Mouse (Mus musculus) thymus, postnatal 25 days (tissue): Measurements from ENCODE around the gene Cnpy4.
"Not testable (repeated sequence)": the region's sequence is repeated elsewhere in the genome, so short reads cannot be mapped to it uniquely, and the experiment has no call there.

Experiments used
- DNase-seq: peaks from one replicate; pipeline ENCODE4 v3.0.0; 2022

The Cnpy4 gene

DNA sequence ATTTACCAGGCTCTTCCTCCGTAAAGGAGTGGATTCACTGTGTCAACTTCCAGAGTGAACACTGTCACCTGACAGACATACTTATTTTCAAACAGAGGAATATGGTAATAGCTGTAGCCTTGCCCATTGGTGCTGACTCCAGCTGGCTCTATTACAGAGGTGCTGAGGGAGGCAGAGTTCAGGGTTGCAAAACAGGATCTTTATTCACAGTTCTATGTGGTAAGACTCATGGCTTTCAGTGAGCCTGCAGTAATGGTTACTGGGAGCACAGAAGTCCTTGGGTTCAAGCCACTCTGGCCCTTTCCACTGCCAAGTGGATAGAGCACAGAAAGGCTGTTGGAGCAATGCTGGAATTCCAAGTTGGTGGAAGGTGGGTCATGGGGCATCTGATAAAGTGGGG, 20.0 kb downstream of the Cnpy4 start:
- DNase-seq: no peak

DNA sequence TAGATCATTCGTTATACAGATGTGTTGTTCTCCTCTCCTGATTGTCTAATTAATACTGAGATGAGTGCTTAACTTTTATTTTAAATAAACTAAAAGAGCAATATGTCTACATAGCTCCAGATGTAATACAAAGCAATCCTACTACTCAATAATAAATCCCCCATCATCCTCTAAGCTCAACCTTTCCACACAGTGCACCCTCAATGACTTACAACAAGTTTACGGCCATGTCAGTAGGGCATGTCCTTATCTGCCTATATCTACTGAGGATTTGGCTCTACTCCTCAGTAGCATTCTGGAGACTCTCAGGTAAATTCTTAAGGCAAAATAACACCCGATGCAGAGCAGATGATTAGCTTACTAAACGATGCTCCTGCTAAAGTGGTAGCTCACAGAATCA, 20.6 kb downstream of the Cnpy4 start:
- no peak for DNase-seq

DNA sequence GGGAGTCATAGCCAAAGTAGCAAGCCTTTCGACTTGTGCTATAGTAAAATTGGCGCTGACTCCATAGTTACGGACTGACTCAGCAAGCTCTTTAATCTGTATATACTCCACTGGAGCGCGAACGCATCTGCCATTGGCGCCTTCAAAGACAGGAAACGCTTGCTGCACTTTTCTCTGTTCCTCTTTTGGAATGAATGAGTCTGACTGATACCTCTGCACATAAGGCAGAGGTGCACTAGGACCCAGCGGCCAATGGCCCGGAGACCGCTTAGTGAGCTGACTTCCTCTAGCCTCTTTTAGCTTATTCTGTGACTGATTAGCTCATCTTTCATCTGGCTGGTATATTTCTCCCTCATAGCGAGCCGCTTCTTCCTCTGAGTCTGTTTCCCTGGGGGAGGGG, 29.3 kb downstream of the Cnpy4 start:
- not testable (repeated sequence) for DNase-seq

DNA sequence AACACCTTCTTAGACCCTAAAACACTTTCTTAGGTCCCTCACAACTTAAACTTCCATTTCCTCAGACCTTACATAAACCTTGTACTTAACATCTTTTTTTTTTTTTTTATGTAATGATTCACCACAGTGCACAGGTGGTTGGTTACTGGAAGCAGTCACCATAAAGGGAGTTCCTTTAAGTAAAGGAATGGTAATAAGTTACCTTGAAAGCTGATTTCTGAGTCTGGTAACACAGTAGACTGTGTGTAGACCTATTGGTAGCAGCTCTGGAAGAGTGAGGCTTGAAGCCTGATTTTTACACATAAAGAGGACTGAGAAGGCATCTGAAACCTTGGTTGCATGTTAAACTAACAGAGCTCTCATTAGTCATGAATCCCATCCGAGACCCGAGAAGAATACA, 32.6 kb downstream of the Cnpy4 start:
- DNase-seq: no peak

DNA sequence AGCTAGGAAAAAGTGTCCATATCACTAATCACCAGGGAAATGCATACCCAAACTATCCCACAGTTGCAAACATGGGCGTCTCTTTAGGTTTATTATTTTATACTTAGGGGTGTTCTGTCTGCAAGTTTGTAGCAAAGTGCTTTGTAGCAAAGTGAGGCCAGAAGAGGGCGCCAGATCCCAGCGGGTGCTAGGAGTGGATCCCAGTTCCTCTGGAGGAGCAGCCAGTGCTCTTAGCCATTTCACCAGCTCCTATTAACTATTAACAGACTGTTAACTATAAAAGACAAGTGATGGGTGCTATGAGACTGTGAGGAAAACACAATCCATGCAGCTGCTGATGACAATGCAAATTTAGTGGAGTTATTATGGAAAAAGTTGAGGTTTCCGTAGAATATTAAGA, 34.8 kb downstream of the Cnpy4 start:
- DNase-seq: peak; percentile 84

DNA sequence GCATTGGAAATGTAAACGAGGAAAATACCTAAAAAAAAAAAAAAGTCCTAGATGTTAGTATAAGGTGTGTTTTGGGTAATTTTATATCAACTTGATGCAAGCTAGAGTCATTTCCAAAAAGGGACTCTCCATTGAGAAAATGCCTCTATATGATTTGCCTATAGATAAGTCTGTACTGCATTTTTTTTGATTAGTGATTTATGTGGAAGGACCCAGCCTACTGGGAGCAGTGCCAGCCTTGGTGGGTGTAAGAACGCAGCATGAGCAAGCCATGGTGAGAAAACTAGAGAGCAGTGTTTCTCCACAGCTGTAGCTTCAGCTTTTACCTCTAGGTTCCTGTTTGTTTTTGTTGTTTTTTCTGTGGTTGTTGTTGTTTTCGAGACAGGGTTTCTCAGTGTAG, 36.0 kb downstream of the Cnpy4 start:
- no peak for DNase-seq

DNA sequence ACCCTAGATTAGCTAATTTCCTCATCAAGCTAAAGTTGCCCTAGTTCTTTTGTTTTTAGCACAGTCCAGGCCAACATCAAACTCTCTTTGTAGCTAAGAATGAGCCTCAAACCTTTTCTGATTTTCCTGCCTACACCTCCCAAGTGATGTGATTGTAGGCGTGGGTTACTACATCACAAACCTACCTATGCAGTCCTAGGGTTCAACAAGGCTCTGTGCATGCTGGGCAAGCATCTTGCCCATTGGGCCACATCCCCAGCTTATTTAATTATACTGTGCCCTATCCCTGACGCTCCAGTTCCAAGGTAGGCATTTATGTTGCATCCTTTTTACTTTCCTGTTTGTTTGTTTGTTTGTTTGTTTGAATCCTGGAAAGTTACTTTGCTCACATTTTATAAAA, 38.4 kb downstream of the Cnpy4 start, which contains the start of gene Nxpe5:
Gene Nxpe5, plus strand, starts transcription at position 199 of the 400 bp plus-strand sequence.
- DNase-seq: no peak

DNA sequence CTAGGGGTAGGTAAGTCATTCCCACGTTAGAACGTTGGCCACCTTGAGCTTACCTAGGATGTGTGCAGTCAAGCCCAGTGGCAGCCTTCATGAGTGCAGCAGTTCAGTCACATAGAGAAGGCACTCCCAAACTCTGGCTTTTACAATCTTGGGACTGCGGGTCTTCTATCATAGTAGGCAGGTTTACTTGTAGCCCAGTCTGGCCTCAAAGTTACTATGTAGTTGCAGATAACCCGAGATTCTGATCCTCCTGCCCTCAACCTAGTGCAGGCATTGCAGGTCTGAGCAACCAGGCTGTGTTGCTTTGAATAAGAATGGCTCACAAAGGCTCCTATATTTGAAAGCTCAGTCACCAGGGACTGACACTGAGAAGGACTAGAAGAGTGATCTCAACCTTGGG, 39.2 kb downstream of the Cnpy4 start:
- no peak for DNase-seq

DNA sequence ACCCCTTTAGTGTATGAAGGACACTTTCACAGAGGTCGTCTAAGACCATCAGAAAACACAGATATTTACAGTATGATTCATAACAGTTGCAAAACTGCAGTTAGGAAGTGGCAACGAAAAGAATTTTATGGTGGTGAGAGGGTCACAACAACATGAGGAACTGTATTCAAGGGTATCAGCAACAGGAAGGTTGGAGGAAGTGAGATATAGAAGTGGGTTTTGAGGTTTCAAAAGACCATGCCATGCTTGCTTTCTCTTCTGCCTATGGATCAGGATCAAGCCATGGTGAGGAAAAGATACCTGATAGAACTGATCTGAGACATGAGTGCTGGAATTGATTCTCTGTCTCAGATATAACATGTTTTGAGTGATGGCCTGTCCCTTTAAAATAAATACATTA, 40.1 kb downstream of the Cnpy4 start:
- no peak for DNase-seq

DNA sequence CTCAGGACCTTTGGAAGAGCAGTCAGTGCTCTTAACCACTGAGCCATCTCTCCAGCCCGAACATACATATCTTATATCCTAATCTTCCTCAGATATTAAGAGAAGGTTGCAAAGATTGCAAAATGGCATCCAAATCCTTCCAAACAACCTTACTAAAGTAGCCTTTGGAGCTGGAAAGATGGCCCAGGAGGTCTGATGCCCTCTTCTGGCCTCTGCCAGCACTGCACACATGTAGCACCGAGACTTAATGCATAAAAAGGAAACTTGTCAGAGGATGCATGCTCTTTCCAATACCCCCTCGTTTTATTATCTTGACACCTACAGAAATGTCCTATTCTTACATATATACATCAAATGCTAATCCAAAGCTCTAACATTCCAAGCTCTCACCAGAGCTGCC, 40.7 kb downstream of the Cnpy4 start:
- peak; percentile 52 for DNase-seq

DNA sequence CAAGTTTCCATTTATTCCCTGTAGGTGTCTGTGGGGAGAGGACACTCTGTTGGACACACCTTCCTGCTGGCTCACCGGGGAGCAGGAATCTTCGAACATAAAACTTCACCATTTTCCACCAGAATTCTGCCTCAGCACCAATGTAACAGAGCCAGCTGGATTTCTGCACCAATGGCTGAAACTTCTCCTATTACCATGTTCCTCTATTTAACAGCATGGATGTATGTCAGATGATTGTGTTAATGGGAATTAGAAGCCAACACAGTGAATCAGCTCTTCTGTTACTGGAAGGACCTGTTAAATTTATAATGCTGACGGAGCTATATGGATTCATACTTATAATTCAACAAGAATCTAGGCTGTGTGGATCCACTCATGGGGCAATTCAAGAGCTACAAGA, 42.2 kb downstream of the Cnpy4 start:
- no peak for DNase-seq

DNA sequence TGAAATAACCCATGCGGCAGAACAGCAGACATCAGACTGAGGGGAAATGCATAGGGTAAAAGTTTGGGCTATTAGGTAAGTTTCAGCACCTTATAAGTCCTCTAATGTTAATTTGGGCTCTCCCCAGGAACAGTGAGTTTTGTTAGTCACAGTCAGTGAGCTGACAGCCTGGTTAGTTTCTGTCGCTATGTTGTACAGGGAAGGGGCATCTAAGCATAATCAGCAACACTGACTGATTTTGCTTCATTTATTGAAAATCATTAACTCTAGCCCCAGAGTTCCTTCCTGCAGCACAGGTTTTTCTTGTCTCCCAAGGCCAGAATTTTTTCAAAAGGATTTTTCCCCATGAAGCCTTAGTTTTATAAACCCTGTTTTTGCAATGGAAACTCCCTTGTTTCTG, 46.5 kb downstream of the Cnpy4 start:
- no peak for DNase-seq

DNA sequence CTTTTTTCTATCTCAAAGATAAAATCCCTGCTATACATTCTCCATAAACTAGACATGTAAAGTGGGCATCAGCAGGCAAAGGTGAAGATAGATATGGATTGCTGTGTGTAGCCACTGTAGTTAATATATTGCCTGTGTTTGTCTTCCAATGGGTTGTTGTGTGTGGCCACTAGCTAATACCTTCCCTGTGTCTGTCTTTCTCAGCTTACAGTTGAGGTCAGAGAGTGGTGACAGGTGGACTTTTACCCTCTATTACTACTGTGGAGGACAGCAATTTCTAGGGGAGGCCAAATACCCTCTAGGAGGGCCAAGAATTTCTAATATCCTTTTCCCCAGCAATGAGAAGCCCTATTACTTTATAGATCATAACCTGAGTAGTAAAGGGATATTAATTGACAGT, 46.9 kb downstream of the Cnpy4 start:
- no peak for DNase-seq

DNA sequence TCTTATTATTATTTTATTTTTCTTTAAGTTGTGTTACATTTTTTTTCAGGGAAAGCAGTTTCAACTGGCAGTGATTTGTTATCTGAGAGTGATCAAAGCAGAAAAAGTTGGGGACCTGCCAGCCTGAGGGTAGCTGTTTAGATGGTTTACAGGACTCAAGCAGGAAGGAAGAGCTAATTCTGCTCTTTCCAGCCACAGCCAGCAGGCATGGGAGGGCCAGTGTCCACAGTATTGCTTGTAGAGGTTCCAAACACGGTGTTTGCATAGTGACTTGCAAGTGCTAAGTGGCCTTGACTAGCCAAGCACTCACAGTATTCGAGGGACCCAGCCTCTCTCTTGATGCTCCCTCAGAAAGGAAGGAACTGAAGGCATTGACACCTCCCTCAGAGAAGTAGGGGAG, 54.2 kb downstream of the Cnpy4 start:
- no peak for DNase-seq
